Mouse (Mus musculus) megakaryocyte, embryonic 14.5 days (primary cell): Measurements from ENCODE around the gene Ppp1r13b.

ENCODE experiments used
- FLI1 ChIP-seq: IDR thresholded peaks from 2 replicates; pipeline ENCODE4 v1.6.1; 2012; ENCODE audit warnings: low read length, inconsistent platforms, mixed read lengths
- GATA1 ChIP-seq: IDR thresholded peaks from 3 replicates; pipeline ENCODE4 v1.6.1; 2012; ENCODE audit warnings: mixed read lengths, low read length, inconsistent platforms, borderline replicate concordance

- TF ChIP-seq GATA1 (no peak), FLI1 (no peak)
Observed at GRCm38 (mm10) chr12:111833457-111833856, 74.5 kb downstream of the Ppp1r13b start.
